Mouse (Mus musculus) heart, postnatal 25 days (tissue): ENCODE measurements around the gene Gnao1. TPM values are rescaled to one million over a fixed set of nuclear protein-coding genes. Genes with fewer than 3 reads are reported as not detected.

Experiments used
- DNase-seq: peaks from one replicate; pipeline ENCODE4 v3.0.0; 2022; ENCODE audit warnings: low spot score
- intact Hi-C: fragments of 180-260 bp; cut with DNase I; formaldehyde crosslinking; loops from one replicate; pipeline ENCODE4 v1.15.1; 2025
- total RNA-seq, 2 experiments: library from RNA; stranded (reverse); gene quantifications; 2 replicates each; pipeline ENCODE4 v1.2.3; 2021

Gene Gnao1
- total RNA-seq, 2 experiments from 2014 or later, result 26.0 to 27.4 TPM

GRCm38 (mm10) chr8:93884316-93884715 lies 74.5 kb downstream of the Gnao1 start:
- intact Hi-C loops, result no loop called here

GRCm38 (mm10) chr8:93886181-93886580 lies 76.4 kb downstream of the Gnao1 start:
- DNase-seq, result no peak
- intact Hi-C loops, result no loop called here

More at GRCm38 (mm10) chr8:93884316-93884715, 74.5 kb downstream of the Gnao1 start:
- no peak for DNase-seq

GRCm38 (mm10) chr8:93888150-93888676 lies 78.4 kb downstream of the Gnao1 start:
- no peak for DNase-seq
- intact Hi-C loops, result no loop called here

GRCm38 (mm10) chr8:93888702-93889480 lies 79.1 kb downstream of the Gnao1 start:
- intact Hi-C loops, result no loop called here
- no peak for DNase-seq

GRCm38 (mm10) chr8:93893556-93893955 lies 83.8 kb downstream of the Gnao1 start:
- no peak for DNase-seq
- intact Hi-C loops, result no loop called here

GRCm38 (mm10) chr8:93896841-93897551 lies 87.2 kb downstream of the Gnao1 start:
- DNase-seq, result no peak
- intact Hi-C loops, result no loop called here

- no peak for DNase-seq
- intact Hi-C loops, result no loop called here
Observed at GRCm38 (mm10) chr8:93898570-93898969, 88.8 kb downstream of the Gnao1 start.

GRCm38 (mm10) chr8:93902040-93902439 lies 92.3 kb downstream of the Gnao1 start:
- intact Hi-C loops, result no loop called here

GRCm38 (mm10) chr8:93906961-93907360 lies 97.2 kb downstream of the Gnao1 start:
- DNase-seq, result no peak
- intact Hi-C loops, result no loop called here

More at GRCm38 (mm10) chr8:93902040-93902439, 92.3 kb downstream of the Gnao1 start:
- no peak for DNase-seq

GRCm38 (mm10) chr8:93907987-93908441 lies 98.2 kb downstream of the Gnao1 start:
- no peak for DNase-seq
- intact Hi-C loops, result no loop called here

- intact Hi-C loops, result no loop called here
- no peak for DNase-seq
Observed at GRCm38 (mm10) chr8:93908546-93908945, 98.8 kb downstream of the Gnao1 start.

GRCm38 (mm10) chr8:93911715-93912555 lies 102.2 kb downstream of the Gnao1 start:
- DNase-seq, result no peak
- intact Hi-C loops, result no loop called here

GRCm38 (mm10) chr8:93917859-93918421 lies 108.2 kb downstream of the Gnao1 start:
- intact Hi-C loops, result no loop called here
- no peak for DNase-seq

GRCm38 (mm10) chr8:93918580-93918979 lies 108.8 kb downstream of the Gnao1 start:
- DNase-seq, result no peak
- intact Hi-C loops, result no loop called here

GRCm38 (mm10) chr8:93919422-93919821 lies 109.7 kb downstream of the Gnao1 start:
- DNase-seq, result no peak
- intact Hi-C loops, result no loop called here

GRCm38 (mm10) chr8:93919916-93920589 lies 110.3 kb downstream of the Gnao1 start:
- intact Hi-C loops, result no loop called here
- no peak for DNase-seq

GRCm38 (mm10) chr8:93920590-93920948 lies 110.8 kb downstream of the Gnao1 start:
- intact Hi-C loops, result no loop called here

GRCm38 (mm10) chr8:93923897-93924334 lies 114.2 kb downstream of the Gnao1 start:
- intact Hi-C loops, result no loop called here
- DNase-seq, result no peak

More at GRCm38 (mm10) chr8:93920590-93920948, 110.8 kb downstream of the Gnao1 start:
- DNase-seq, result no peak

- no peak for DNase-seq
- intact Hi-C loops, result no loop called here
Observed at GRCm38 (mm10) chr8:93925513-93925912, 115.7 kb downstream of the Gnao1 start.
